8 mouse cellular contexts compared by ENCODE assay signal in the genomic region with DNA sequence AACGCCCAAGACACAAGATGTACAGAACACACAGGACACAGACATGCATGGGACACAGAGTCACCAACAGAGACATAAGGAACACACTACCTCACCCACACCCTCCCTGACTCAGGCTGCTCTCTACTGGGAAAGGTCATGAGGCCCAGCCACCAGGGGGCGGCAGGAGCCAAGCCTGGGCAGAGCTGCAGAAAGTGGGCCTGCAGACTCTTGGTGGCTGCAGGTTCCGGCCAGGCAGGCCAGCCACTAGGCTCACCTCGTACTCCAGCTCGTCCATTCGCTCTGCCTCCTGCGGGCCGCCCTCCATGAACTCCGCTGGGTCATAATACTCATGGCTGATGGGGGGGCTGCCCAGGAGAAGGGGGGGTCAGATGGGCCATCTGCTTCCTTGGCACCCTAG. TPM values are rescaled to one million over a fixed set of nuclear protein-coding genes. Genes with fewer than 3 reads are reported as not detected.
DNase-seq lines count a peak whose midpoint lies in the region; ATAC-seq lines count a peak whose summit lies in the region.

No protein-coding gene starts in this region.

- WGBS in liver, embryonic 15.5 days (ENCODE audit: insufficient replicate concordance) = 22% methylated on average over 9 of the region's 9 CpGs
- 49% methylated on average over 9 of the region's 9 CpGs for WGBS in neural tube, embryonic 11.5 days

- no peak overlapping the region for H3K27ac ChIP-seq in liver, embryonic 15.5 days (replicated peaks)
- no peak overlapping the region for H3K27ac ChIP-seq in neural tube, embryonic 11.5 days (ENCODE audit: low read depth, low read length)

- H3K27me3 ChIP-seq in liver, embryonic 15.5 days = peaks cover 5% of the 10 kb centered on the region
- H3K27me3 ChIP-seq in neural tube, embryonic 11.5 days (ENCODE audit: control insufficient read depth, insufficient read depth, low read length) = no peaks in the 10 kb centered on the region

- H3K9me3 ChIP-seq in liver, embryonic 15.5 days (replicated peaks) = no peaks in the 10 kb centered on the region
- H3K9me3 ChIP-seq in neural tube, embryonic 11.5 days (ENCODE audit: control insufficient read depth, low read length) = no peaks in the 10 kb centered on the region

- peak; percentile 51; the same call in 1 of the 2 replicates for ATAC-seq in liver, embryonic 15.5 days (ENCODE audit: insufficient read depth)
- ATAC-seq in neural tube, embryonic 11.5 days (ENCODE audit: insufficient read depth, low FRiP score, low TSS enrichment) = peak; percentile 85

- H3K4me2 ChIP-seq in liver, embryonic 15.5 days = no peak overlapping the region
- H3K4me2 ChIP-seq in neural tube, embryonic 11.5 days (ENCODE audit: low read depth) = no peak overlapping the region

- DNase-seq in CD4-positive helper T cell, adult 2 months (ENCODE audit: low read depth, low spot score) = peak; percentile 68
- DNase-seq in adrenal gland, adult 8-10 months = peak; percentile 47
- DNase-seq in embryo, embryonic 9.5 days (ENCODE audit: extremely low spot score) = peak; percentile 59
- peak; percentile 35 to 67 for DNase-seq in heart, adult 9 months (ENCODE audit: low spot score in 2 of 2)
- DNase-seq in kidney, adult 8-10 months = peak; percentile 67 to 76
- DNase-seq in neural tube, embryonic 11.5 days (ENCODE audit: low spot score) = peak; percentile 82
- DNase-seq in testis, postnatal 10 days (ENCODE audit: low spot score) = peak; percentile 79

- H3K9ac ChIP-seq in liver, embryonic 15.5 days = no peak overlapping the region
- no peak overlapping the region for H3K9ac ChIP-seq in neural tube, embryonic 11.5 days (ENCODE audit: low read length)

- no peaks in the 10 kb centered on the region for H3K4me1 ChIP-seq in liver, embryonic 15.5 days (replicated peaks)
- no peaks in the 10 kb centered on the region for H3K4me1 ChIP-seq in neural tube, embryonic 11.5 days (ENCODE audit: control insufficient read depth, insufficient read depth, low read length)

- no peaks in the 10 kb centered on the region for H3K36me3 ChIP-seq in liver, embryonic 15.5 days (replicated peaks)
- H3K36me3 ChIP-seq in neural tube, embryonic 11.5 days (ENCODE audit: control insufficient read depth, insufficient read depth, low read length) = no peaks in the 10 kb centered on the region

- H3K4me3 ChIP-seq in liver, embryonic 15.5 days (replicated peaks) = no peak overlapping the region
- H3K4me3 ChIP-seq in neural tube, embryonic 11.5 days (ENCODE audit: low read depth, low read length) = no peak overlapping the region

RNA-seq across cellular contexts. Expression of gene Ssr4, which starts 11.7 kb away (rescaled TPM):
- total RNA-seq in adrenal gland, adult 8-10 months (2022) = 100 to 1,000 TPM; 150 to 176 (median 163) TPM
- 162 and 163 TPM in 2 replicates for polyA plus RNA-seq in liver, embryonic 15.5 days (2015; fragmentation: Nextera tagmentation; extraction: Ambion mirVana)
- 134 and 136 TPM in 2 replicates for polyA plus RNA-seq in neural tube, embryonic 11.5 days (2014; fragmentation: Nextera tagmentation; extraction: Ambion mirVana)

RNA-seq across cellular contexts. Expression of gene Idh3g, which starts 11.8 kb away (rescaled TPM):
- total RNA-seq in adrenal gland, adult 8-10 months (2022) = 100 to 1,000 TPM; 295 to 431 (median 378) TPM
- polyA plus RNA-seq in liver, embryonic 15.5 days (2015; fragmentation: Nextera tagmentation; extraction: Ambion mirVana) = 117 and 127 TPM in 2 replicates
- 197 and 198 TPM in 2 replicates for polyA plus RNA-seq in neural tube, embryonic 11.5 days (2014; fragmentation: Nextera tagmentation; extraction: Ambion mirVana)

RNA-seq across cellular contexts. Expression of gene Srpk3, which starts 24.3 kb away (rescaled TPM):
- under 1 TPM; 0.42 to 0.71 (median 0.52) TPM for total RNA-seq in adrenal gland, adult 8-10 months (2022)
- polyA plus RNA-seq in liver, embryonic 15.5 days (2015; fragmentation: Nextera tagmentation; extraction: Ambion mirVana) = 1.9 and 2.9 TPM in 2 replicates
- polyA plus RNA-seq in neural tube, embryonic 11.5 days (2014; fragmentation: Nextera tagmentation; extraction: Ambion mirVana) = 6.2 and 7.2 TPM in 2 replicates

RNA-seq across cellular contexts. Expression of gene Pdzd4, which starts 26.3 kb away (rescaled TPM):
- total RNA-seq in adrenal gland, adult 8-10 months (2022) = 1 to 10 TPM; 4.4 to 8.1 (median 6.4) TPM
- polyA plus RNA-seq in liver, embryonic 15.5 days (2015; fragmentation: Nextera tagmentation; extraction: Ambion mirVana) = 0.07 and 0.08 TPM in 2 replicates
- 1.1 and 1.7 TPM in 2 replicates for polyA plus RNA-seq in neural tube, embryonic 11.5 days (2014; fragmentation: Nextera tagmentation; extraction: Ambion mirVana)

RNA-seq across cellular contexts. Expression of gene Plxnb3, which starts 41.6 kb away (rescaled TPM):
- total RNA-seq in adrenal gland, adult 8-10 months (2022) = under 1 TPM; 0.38 to 0.74 (median 0.55) TPM
- polyA plus RNA-seq in liver, embryonic 15.5 days (2015; fragmentation: Nextera tagmentation; extraction: Ambion mirVana) = 0.29 and 0.45 TPM in 2 replicates
- 0.09 TPM in 1 of 2 replicates, not detected in the other for polyA plus RNA-seq in neural tube, embryonic 11.5 days (2014; fragmentation: Nextera tagmentation; extraction: Ambion mirVana)
